Mouse (Mus musculus): ENCODE results near the gene Jph3.
A peak's percentile ranks its signal among the peaks of the same experiment; 100 is the strongest.

GRCm38 (mm10) chr8:121786542-121786941, 57.1 kb downstream of the Jph3 start:
- peak; percentile 44; the same call in 1 of the 2 replicates for TF ChIP-seq POLR2A (IDR thresholded peaks at IDR 0.05; ENCODE audit: insufficient read depth, low read depth, low read length)
- no peak for TF ChIP-seq CTCF (IDR thresholded peaks at IDR 0.05)
- TF ChIP-seq EP300 (IDR thresholded peaks at IDR 0.05; ENCODE audit: insufficient read depth, low read depth, low read length), result no peak

Data from heart, adult 2 months (tissue).